Mouse (Mus musculus) ES-E14 (cell line): ENCODE data around the gene Gabra4.

ENCODE experiments used
- CHD2 ChIP-seq: IDR thresholded peaks from 2 replicates; pipeline ENCODE4 v1.6.1; 2014; ENCODE audit warnings: mild to moderate bottlenecking, low read depth, low read length, inconsistent platforms
- MAFK ChIP-seq: IDR thresholded peaks from 2 replicates; pipeline ENCODE4 v1.6.1; 2014; ENCODE audit warnings: mild to moderate bottlenecking, low read depth, low read length, inconsistent platforms; ENCODE audit not compliant: insufficient read depth
- ZC3H11A ChIP-seq: IDR thresholded peaks from 2 replicates; pipeline ENCODE4 v1.6.1; 2012; ENCODE audit warnings: low read depth, mild to moderate bottlenecking, inconsistent platforms, low read length, borderline replicate concordance
- ZNF384 ChIP-seq: IDR thresholded peaks from 2 replicates; pipeline ENCODE4 v1.6.1; 2012; ENCODE audit warnings: low read depth, low read length, inconsistent platforms

DNA sequence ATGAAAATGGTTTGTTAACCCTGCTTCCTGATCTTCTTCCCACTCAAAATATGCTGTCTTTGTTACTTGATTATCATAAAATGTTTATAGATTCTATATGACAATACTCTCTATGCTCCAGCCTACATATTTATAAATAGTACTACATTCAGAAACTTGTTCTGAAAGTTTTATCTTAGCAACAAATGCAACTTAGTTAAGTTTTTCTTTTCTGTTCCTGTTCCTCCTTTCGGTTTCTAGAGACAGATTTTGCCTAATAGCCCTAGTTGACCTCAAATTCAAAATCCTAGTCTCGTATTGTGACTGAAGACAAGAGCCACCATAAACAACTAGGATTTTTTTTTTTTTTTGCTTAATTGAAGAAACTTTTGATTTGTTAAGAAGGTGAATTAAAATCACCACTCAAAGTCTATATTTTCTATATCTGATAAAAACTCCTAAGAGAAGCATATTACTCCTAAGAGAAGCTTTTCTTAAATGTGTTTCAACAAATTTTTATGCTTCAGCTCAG, 64.3 kb downstream of the Gabra4 start:
- no peak for TF ChIP-seq CHD2
- no peak for TF ChIP-seq ZNF384
- no peak for TF ChIP-seq ZC3H11A
- TF ChIP-seq MAFK = no peak
